Mouse (Mus musculus) ES-E14 (cell line): ENCODE results near the gene Pdlim7.

Source experiments
- HCFC1 ChIP-seq: IDR thresholded peaks from 2 replicates; pipeline ENCODE4 v1.6.1; 2012; ENCODE audit warnings: low read length, inconsistent platforms, borderline replicate concordance; ENCODE audit not compliant: insufficient read depth
- MAFK ChIP-seq: IDR thresholded peaks from 2 replicates; pipeline ENCODE4 v1.6.1; 2014; ENCODE audit warnings: mild to moderate bottlenecking, low read depth, low read length, inconsistent platforms; ENCODE audit not compliant: insufficient read depth

GRCm38 (mm10) chr13:55483593-55483992, 29.9 kb downstream of the Pdlim7 start:
- no peak for TF ChIP-seq HCFC1
- TF ChIP-seq MAFK, result no peak
